Mouse (Mus musculus): ENCODE results near the gene Cnn1.

- no peak for TF ChIP-seq CTCF (IDR thresholded peaks at IDR 0.05; ENCODE audit: low read depth, low read length)
- no peak for TF ChIP-seq POLR2A (IDR thresholded peaks at IDR 0.05; ENCODE audit: insufficient read depth, low read length)
- no peak for TF ChIP-seq EP300 (IDR thresholded peaks at IDR 0.05; ENCODE audit: insufficient read depth, low read depth, low read length)
These were observed 49.7 kb upstream of the Cnn1 start for GRCm38 (mm10) chr9:22049315-22049714.

All from ES-Bruce4 (cell line).